Mouse (Mus musculus): Measurements from ENCODE around the gene Bcl6.

The Bcl6 gene

GRCm38 (mm10) chr16:23988466-23989208 is at the start of gene Bcl6, which contains the start of gene Gm37419:
TSS of gene Bcl6 (minus strand) at chr16:23988852.
TSS of gene Gm37419 (plus strand) at chr16:23988482.
- in situ Hi-C loops (cut with MboI, MseI), result loop anchor here (5.0 to 25.0 kb wide), 3 partner anchors 349 to 519 kb away; partner anchors contain the start of gene Lpp

- in situ Hi-C loops (cut with MboI, MseI), result no loop called here
Measured at GRCm38 (mm10) chr16:24036398-24036797, 47.7 kb upstream of the Bcl6 start.

DNA sequence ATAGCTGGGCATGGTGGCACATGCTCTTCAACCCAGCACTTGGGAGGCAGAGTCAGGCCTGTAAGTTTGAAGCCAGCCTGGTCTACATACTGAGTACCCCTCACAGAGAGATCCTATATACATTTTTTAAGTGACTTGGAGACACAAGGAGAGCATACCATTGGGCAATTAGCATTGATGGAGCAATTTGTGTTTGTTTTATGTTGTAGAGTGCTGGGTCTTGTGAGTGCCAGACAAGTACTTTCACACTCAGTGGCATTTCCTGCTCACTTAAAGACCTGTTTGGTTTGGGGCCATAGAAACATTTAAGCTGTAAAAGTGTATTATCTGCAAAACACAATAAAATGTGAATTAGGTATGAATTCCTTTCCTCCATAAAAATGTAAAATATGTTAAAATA is 47.1 kb upstream of the Bcl6 start:
- in situ Hi-C loops (cut with MboI, MseI), result no loop called here

GRCm38 (mm10) chr16:24034450-24034849 is 45.8 kb upstream of the Bcl6 start:
- in situ Hi-C loops (cut with MboI, MseI), result no loop called here

DNA sequence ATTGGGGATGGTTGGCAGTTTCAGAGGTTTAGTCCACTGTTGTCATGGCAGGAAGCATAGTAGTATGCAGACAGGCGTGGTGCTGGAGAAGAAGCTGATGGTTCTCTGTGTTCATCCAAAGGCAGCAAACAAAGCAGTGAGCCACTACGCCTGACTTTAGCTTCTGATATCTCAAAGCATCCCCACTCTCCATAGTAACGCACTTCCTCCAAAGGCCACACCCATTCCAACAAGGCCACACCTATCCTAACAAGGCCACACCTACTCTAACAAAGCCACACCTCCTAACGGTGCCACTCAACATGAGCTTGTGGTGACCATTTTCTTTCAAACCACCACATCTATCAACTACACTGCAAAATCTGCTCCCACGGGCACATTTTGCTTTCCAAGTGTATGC is 44.6 kb upstream of the Bcl6 start:
- in situ Hi-C loops (cut with MboI, MseI), result no loop called here

DNA sequence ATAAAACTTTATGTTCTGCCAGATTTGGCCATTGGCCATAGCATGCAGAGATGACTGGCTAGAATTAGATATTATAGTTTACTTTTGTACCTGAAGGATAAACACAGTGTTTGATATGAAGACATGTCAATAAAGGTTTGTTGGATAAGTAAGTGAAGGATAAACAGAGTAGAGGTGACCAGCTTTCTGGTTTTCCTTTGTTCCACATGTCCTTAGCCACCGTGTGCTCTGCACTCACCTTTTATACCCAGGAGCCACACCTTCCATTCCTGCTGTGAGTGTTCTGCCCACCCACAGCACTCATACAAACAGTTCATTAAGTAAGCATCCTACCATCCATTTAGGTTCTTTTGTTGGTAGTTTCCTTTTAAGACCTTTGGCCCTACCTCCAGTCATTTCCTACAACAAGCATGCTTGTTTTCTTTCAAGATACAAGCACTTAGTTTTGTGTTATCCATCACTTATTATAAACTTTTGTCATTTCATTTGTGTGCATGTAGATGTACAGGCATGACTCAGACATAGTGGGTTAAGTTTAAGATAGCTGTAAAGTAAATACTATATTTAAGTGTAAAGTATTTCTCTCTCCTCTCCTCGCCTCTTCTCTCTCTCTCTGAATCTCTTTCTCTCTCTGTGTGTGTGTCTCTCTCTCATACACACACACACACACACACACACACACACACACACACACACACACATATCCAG is 41.5 kb upstream of the Bcl6 start:
- in situ Hi-C loops (cut with MboI, MseI), result no loop called here

- in situ Hi-C loops (cut with MboI, MseI), result no loop called here
Measured at GRCm38 (mm10) chr16:24025442-24025841, 36.8 kb upstream of the Bcl6 start.

DNA sequence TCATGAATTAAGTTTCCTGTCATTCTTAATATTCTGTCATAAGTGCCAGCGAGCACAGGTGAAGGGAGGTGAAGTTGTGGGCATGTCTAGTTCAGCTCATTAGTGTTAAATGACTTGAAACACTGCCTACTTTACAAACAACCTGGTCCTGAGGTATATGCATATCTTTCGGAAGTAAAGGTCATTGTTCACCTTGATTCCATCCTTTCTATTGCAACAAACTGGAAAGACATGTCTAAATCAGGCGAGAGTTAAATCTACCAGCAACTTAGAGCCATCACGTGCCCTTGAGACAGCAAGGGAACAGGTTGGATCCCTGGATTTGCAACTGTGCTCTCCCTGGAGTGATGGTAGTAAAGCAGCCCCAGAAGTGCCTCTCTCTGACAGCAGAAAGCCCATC is 34.0 kb upstream of the Bcl6 start:
- in situ Hi-C loops (cut with MboI, MseI), result no loop called here

DNA sequence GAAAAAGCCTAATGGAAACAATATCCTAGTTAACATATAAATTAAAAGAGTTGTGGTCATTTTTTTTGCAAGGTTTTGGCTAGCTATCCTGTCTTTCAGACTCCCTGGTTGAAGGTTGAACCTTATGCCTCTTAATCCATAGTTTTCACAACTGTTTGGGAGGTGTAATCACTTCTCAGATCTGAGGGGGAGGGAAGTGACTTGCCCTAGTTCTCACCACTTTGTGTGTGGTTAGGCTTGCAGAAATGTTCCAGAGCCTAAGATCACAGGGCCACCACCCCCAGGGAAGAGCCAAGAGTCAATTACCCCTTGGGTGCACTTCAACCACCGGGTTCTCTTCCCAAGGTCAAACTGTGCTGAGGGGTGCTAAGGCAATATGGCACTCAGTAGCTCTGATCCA is 33.1 kb upstream of the Bcl6 start:
- in situ Hi-C loops (cut with MboI, MseI), result no loop called here

- in situ Hi-C loops (cut with MboI, MseI), result no loop called here
Measured at GRCm38 (mm10) chr16:24016742-24017141, 28.1 kb upstream of the Bcl6 start.

DNA sequence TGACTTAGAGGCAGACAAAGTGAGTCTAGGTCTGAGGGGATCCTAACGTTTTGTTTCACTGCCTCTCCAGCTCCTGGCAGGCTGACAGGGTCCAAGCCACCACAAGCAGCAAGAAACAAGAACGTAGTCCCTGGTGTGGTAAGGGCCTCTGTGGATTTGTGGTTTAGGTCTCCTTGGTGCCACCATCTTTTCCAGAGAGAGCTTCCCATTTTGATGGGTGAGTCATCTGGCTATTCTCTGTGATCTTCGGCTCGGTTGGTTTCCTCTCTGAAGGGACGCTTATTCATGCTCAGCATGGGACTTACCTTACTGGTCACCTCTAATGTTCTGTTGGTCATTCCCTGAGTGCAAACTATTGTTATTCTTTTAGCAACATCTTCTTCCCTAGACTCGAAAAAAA is 27.6 kb upstream of the Bcl6 start:
- in situ Hi-C loops (cut with MboI, MseI), result no loop called here

DNA sequence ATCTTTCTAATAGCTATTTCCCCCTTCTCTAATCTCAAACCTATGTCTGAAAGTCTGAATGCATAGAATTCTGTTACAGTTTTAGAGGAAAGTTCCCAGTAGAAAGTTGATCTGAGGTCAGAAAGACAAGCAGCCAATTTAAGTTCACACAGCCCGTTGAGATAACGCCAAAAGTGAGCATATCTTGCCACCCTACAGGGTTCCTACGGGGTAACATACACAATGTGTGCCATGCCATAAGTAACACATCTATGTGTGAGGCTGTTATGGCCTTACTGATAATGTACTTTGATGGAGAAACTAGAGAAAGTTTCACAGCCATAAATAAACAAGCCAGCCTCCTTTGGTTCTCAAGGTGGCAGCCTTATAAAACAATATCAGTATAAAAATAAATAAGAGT is 25.7 kb upstream of the Bcl6 start:
- in situ Hi-C loops (cut with MboI, MseI), result no loop called here

GRCm38 (mm10) chr16:24012066-24012465 is 23.4 kb upstream of the Bcl6 start:
- in situ Hi-C loops (cut with MboI, MseI), result no loop called here

DNA sequence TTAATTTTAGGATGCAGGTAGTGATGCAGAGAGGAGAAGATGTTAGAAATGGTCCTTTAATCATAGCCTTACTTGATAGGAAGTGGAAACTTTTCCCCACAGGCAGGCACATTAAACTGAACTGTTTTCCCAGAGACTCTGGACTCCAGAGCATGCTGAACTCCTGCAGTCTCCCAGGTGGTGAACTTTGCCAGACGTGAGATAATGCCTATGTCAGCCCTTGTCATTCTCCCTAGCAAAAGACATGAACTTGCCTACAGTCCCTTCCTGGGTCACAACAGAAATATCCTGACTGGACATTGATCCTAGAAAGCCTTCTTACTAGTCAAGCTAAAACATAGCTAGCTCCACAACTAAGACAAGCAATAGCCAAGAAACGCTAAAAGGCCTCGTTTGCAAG is 22.7 kb upstream of the Bcl6 start:
- in situ Hi-C loops (cut with MboI, MseI), result no loop called here

DNA sequence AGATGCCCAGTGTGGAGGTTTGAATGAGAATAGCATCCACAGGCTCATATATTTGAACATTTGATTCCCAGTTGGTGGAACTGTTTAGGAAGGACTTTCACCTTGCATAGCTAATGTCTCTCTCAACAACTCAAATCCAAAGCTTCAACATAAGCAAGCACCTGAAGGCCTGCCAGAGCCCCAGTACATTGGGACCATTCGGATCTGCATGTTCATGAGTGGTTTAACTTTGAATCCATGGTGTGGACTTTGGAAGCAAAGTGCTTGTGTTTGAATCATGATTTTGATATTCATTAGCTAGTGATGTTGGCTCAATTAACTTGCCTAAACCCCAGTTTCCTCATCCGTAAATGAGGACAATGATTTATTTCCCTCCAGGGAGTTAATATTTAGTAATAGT is 21.2 kb upstream of the Bcl6 start:
- in situ Hi-C loops (cut with MboI, MseI), result no loop called here

GRCm38 (mm10) chr16:24005928-24006327 is 17.3 kb upstream of the Bcl6 start:
- in situ Hi-C loops (cut with MboI, MseI), result no loop called here

GRCm38 (mm10) chr16:23997912-23998311 is 9.3 kb upstream of the Bcl6 start:
- in situ Hi-C loops (cut with MboI, MseI), result loop anchor here (5.0 to 25.0 kb wide), 2 partner anchors 154 to 339 kb away; no protein-coding TSS in a partner anchor

DNA sequence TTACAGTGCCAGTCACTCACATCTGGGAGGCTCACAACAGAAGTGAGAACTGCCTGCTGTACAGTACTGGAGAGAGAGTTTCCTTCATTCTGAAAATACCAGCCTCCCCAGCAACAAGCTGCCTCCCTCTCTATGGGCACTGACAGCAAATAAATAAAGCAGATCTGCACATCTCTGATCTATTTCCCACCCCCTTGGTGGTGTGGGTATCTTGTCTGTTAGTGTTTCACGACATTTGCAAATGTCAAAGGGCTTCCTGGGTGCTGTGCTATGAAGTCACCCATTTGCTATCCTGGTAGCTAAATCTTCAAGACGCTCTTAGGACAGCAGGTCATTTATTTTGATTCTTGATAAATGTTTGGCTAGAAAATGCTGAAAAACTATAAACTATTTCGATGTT is 8.6 kb upstream of the Bcl6 start:
- in situ Hi-C loops (cut with MboI, MseI), result loop anchor here (5.0 to 25.0 kb wide), 2 partner anchors 155 to 340 kb away; no protein-coding TSS in a partner anchor

GRCm38 (mm10) chr16:23996342-23996741 is 7.7 kb upstream of the Bcl6 start:
- in situ Hi-C loops (cut with MboI, MseI), result loop anchor here (5.0 to 25.0 kb wide), 2 partner anchors 156 to 341 kb away; no protein-coding TSS in a partner anchor

DNA sequence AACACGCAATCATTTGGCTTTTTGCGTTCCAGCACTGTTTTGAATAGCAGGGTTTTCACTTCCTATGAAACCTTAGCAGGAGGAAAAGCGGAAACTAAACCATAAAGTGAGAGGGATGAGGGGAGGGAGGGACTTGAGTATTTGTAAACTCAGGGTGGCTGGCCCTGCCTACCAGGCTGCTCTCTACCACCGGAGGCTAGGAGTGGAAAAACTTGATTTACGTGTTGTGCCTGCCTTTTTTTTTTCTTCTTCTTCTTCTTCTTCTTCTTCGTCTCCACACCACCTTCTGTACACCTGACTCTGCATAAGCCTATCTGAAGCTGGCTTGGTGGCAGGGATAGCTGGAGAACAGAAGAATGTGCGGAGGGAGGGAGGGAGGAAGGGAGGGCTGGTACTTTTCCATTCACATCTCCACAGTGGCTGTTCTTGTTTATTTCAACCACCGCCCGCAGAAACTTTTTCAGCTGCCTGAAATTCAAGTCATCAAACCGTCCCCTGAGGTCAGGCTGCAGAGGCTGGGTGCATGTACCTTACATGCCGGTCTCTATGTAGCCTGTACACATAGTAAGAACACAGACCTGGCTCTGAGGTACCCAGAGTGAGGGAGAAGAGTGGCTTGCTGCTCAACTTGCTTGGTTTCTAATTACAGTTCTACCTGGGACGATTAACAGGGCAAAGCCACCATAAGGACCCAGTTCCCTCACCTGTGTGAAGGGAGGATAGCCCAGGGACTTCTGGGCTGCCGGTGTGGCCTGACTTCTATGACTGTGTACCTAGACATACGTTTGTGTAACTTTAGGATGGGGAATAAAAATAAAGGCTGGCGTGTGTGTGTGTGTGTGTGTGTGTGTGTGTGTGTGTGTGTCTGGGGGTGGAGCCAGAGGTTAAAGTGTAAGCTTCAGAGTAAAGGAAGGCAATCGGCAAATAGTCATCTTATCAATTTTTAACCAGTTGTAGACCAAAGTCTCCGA is 5.0 kb upstream of the Bcl6 start:
- in situ Hi-C loops (cut with MboI, MseI), result loop anchor here (25.0 kb wide), 1 partner anchor 344 kb away; no protein-coding TSS in a partner anchor

GRCm38 (mm10) chr16:23991846-23992580 is 3.4 kb upstream of the Bcl6 start:
- in situ Hi-C loops (cut with MboI, MseI), result loop anchor here (25.0 kb wide), 1 partner anchor 345 kb away; no protein-coding TSS in a partner anchor

All from T-helper 2 cell (primary cell).